Mouse (Mus musculus): ENCODE data around the gene Blmh. TPM values are rescaled to one million over a fixed set of nuclear protein-coding genes. Genes with fewer than 3 reads are reported as not detected.

The Blmh gene
- total and polyA plus RNA-seq, 3 experiments: 167 to 261 (median 212) TPM

DNA sequence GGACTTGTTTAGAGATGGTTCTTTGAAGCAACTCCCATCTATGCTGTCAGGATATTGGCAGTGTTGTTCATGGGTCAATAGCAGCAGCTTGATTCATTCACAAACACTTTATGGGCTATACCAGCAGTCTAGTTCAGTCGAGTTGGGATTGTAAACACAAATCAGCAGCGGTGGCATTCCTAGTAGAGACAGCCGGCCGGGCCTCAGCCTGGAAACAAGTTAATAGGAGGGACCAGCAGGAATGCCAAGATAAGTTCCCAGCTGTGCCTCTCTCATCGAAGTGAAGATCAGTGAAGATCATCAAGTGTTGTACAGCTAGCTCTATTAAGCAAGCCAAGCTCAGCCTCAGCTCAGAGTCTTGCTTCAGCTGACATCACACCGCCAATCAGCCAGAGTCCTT is 28.2 kb upstream of the Blmh start:
- in situ Hi-C loops (cut with MboI; ENCODE audit: low pct_ligation_motif_present, low pct_unique_long_range_greater_than_20kb, low sequenced_read_pairs) (loop anchor here (10.0 kb wide), 1 partner anchor 202 kb away; no protein-coding TSS in a partner anchor), dilution Hi-C loops (cut with MboI; ENCODE audit: extremely low pct_ligation_motif_present, extremely low pct_unique_long_range_greater_than_20kb, low sequenced_read_pairs) (no loop called here)
- no peaks in the 10 kb centered on the region for H3K36me3 ChIP-seq (replicated peaks in 1 of 2; ENCODE audit: control insufficient read depth in 1 of 2, insufficient read depth in 1 of 2, low read length in 1 of 2)
- no peak overlapping the region for H3K4me2 ChIP-seq (ENCODE audit: insufficient read depth, low read depth, poor library complexity, severe bottlenecking)
- H3K27ac ChIP-seq (ENCODE audit: insufficient read depth, low read depth): no peak overlapping the region
- H3K27me3 ChIP-seq (replicated peaks): no peaks in the 10 kb centered on the region
- H3K4me1 ChIP-seq (ENCODE audit: control insufficient read depth in 1 of 2, insufficient read depth in 2 of 2): peaks cover 16 to 50% of the 10 kb centered on the region in 2 experiments
- H3K79me2 ChIP-seq (replicated peaks; ENCODE audit: control insufficient read depth, extremely low read depth, insufficient read depth, poor library complexity, severe bottlenecking): no peaks in the 10 kb centered on the region
- TF ChIP-seq ZNF384 (IDR thresholded peaks at IDR 0.05; ENCODE audit: low read depth, low read length) (no peak), SMC3 (IDR thresholded peaks at IDR 0.05; ENCODE audit: low read depth, low read length) (no peak), MAX (IDR thresholded peaks at IDR 0.05; ENCODE audit: low read length) (no peak), POLR2AphosphoS2 (IDR thresholded peaks at IDR 0.05; ENCODE audit: low read depth, low read length) (no peak), CTCF (conservative IDR thresholded peaks at IDR 0.05 in 1 of 2, IDR thresholded peaks at IDR 0.05 in 1 of 2; ENCODE audit: low read depth in 2 of 2, low read length in 2 of 2) (no peak)
- no peak for DNase-seq (ENCODE audit: extremely low read depth)
- no peaks in the 10 kb centered on the region for H3K9me3 ChIP-seq (replicated peaks; ENCODE audit: low read length)
- H3K9ac ChIP-seq (ENCODE audit: insufficient read depth, low read depth): no peak overlapping the region
- no peak overlapping the region for H3K4me3 ChIP-seq (replicated peaks in 1 of 3; ENCODE audit: low read depth in 2 of 3, low read length in 2 of 3, poor library complexity in 1 of 3)

DNA sequence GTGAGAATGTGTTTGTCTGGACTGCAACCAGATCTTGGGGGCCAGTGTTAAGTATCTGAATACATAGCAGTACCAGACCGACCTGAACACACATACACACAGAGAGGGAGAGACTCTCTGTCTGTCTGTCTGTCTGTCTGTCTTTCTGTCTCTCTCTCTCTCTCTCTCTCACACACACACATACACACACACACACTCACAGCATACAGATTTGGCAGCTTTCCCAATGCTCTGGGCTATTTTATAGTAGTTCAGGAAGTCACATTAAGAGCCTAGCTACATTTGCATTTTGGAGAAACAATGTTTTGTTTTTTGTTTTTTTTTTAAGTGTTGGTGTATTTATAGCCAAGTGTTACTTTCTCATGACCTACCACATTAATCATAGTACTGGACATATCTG is 27.5 kb upstream of the Blmh start:
- Histone ChIP-seq H3K9me3 (replicated peaks; ENCODE audit: low read length) (no peaks in the 10 kb centered on the region), H3K36me3 (replicated peaks in 1 of 2; ENCODE audit: control insufficient read depth in 1 of 2, insufficient read depth in 1 of 2, low read length in 1 of 2) (no peaks in the 10 kb centered on the region), H3K27me3 (replicated peaks) (no peaks in the 10 kb centered on the region), H3K4me1 (ENCODE audit: control insufficient read depth in 1 of 2, insufficient read depth in 2 of 2) (peaks cover 10 to 45% of the 10 kb centered on the region in 2 experiments; a peak in 3 of 4 replicates), H3K27ac (ENCODE audit: insufficient read depth, low read depth) (no peak overlapping the region), H3K9ac (ENCODE audit: insufficient read depth, low read depth) (no peak overlapping the region), H3K4me3 (replicated peaks in 1 of 3; ENCODE audit: low read depth in 2 of 3, low read length in 2 of 3, poor library complexity in 1 of 3) (no peak overlapping the region), H3K79me2 (replicated peaks; ENCODE audit: control insufficient read depth, extremely low read depth, insufficient read depth, poor library complexity, severe bottlenecking) (no peaks in the 10 kb centered on the region), H3K4me2 (ENCODE audit: insufficient read depth, low read depth, poor library complexity, severe bottlenecking) (no peak overlapping the region)
- in situ Hi-C loops (cut with MboI; ENCODE audit: low pct_ligation_motif_present, low pct_unique_long_range_greater_than_20kb, low sequenced_read_pairs): loop anchor here (10.0 kb wide), 1 partner anchor 202 kb away; no protein-coding TSS in a partner anchor
- TF ChIP-seq UBTF (IDR thresholded peaks at IDR 0.05; ENCODE audit: low read depth, low read length) (no peak), USF1 (IDR thresholded peaks at IDR 0.05; ENCODE audit: low read depth, low read length) (no peak), ZMIZ1 (IDR thresholded peaks at IDR 0.05; ENCODE audit: low read depth, low read length) (no peak), E2F4 (IDR thresholded peaks at IDR 0.05; ENCODE audit: insufficient replicate concordance, low read depth, low read length) (no peak), HCFC1 (IDR thresholded peaks at IDR 0.05; ENCODE audit: low read depth, low read length) (no peak), GABPA (IDR thresholded peaks at IDR 0.05; ENCODE audit: insufficient replicate concordance, low read depth, low read length) (no peak), JUN (IDR thresholded peaks at IDR 0.05; ENCODE audit: insufficient read depth, low read depth, low read length) (no peak), MAFK (IDR thresholded peaks at IDR 0.05; ENCODE audit: insufficient replicate concordance, low read length) (no peak), SIN3A (IDR thresholded peaks at IDR 0.05; ENCODE audit: low read length) (no peak)
- dilution Hi-C loops (cut with MboI; ENCODE audit: extremely low pct_ligation_motif_present, extremely low pct_unique_long_range_greater_than_20kb, low sequenced_read_pairs): no loop called here
- no peak for DNase-seq (ENCODE audit: extremely low read depth)

DNA sequence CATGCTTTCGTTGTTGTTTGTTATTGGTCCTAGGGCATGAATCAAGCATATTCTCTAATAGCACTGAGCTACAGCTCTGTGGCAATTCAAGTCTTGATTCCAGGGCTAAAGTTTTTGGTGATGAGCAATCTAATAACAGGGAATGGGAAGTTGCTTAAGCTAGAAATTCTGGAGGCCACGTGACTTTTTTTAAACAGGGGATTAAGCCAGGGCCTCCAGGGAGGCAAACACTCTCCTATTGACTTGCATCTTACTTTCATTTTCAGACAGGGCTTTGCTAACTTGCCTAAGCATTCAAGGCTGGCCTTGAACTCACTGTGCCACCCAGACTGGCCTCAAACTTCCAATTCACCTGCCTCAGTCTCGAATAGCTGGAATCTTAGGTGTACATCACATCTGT is 26.7 kb upstream of the Blmh start:
- Histone ChIP-seq H3K4me1 (ENCODE audit: control insufficient read depth in 1 of 2, insufficient read depth in 2 of 2) (peaks cover 9 to 38% of the 10 kb centered on the region in 2 experiments; a peak in 3 of 4 replicates), H3K27me3 (replicated peaks) (no peaks in the 10 kb centered on the region), H3K9me3 (replicated peaks; ENCODE audit: low read length) (no peaks in the 10 kb centered on the region), H3K79me2 (replicated peaks; ENCODE audit: control insufficient read depth, extremely low read depth, insufficient read depth, poor library complexity, severe bottlenecking) (no peaks in the 10 kb centered on the region), H3K36me3 (replicated peaks in 1 of 2; ENCODE audit: control insufficient read depth in 1 of 2, insufficient read depth in 1 of 2, low read length in 1 of 2) (no peaks in the 10 kb centered on the region), H3K27ac (ENCODE audit: insufficient read depth, low read depth) (no peak overlapping the region), H3K4me2 (ENCODE audit: insufficient read depth, low read depth, poor library complexity, severe bottlenecking) (peak overlapping the region; percentile 58), H3K9ac (ENCODE audit: insufficient read depth, low read depth) (no peak overlapping the region), H3K4me3 (replicated peaks in 1 of 3; ENCODE audit: low read depth in 2 of 3, low read length in 2 of 3, poor library complexity in 1 of 3) (no peak overlapping the region)
- peak; percentile 35 for DNase-seq (ENCODE audit: extremely low read depth)
- dilution Hi-C loops (cut with MboI; ENCODE audit: extremely low pct_ligation_motif_present, extremely low pct_unique_long_range_greater_than_20kb, low sequenced_read_pairs) (no loop called here), in situ Hi-C loops (cut with MboI; ENCODE audit: low pct_ligation_motif_present, low pct_unique_long_range_greater_than_20kb, low sequenced_read_pairs) (loop anchor here (10.0 kb wide), 1 partner anchor 203 kb away; no protein-coding TSS in a partner anchor)
- TF ChIP-seq PAX5 (IDR thresholded peaks at IDR 0.05; ENCODE audit: low read length) (no peak), ZMIZ1 (IDR thresholded peaks at IDR 0.05; ENCODE audit: low read depth, low read length) (no peak), USF2 (conservative IDR thresholded peaks at IDR 0.05; ENCODE audit: low read depth, low read length) (peak; percentile 75), EP300 (IDR thresholded peaks at IDR 0.05; ENCODE audit: low read length) (peak; percentile 60), NRF1 (IDR thresholded peaks at IDR 0.05; ENCODE audit: low read depth, low read length) (no peak), CHD2 (IDR thresholded peaks at IDR 0.05; ENCODE audit: low read length) (no peak), USF1 (IDR thresholded peaks at IDR 0.05; ENCODE audit: low read depth, low read length) (peak; percentile 75), IRF4 (IDR thresholded peaks at IDR 0.05; ENCODE audit: low read depth, low read length) (peak; percentile 72), BHLHE40 (IDR thresholded peaks at IDR 0.05; ENCODE audit: low read depth, low read length) (peak; percentile 82), MAFK (IDR thresholded peaks at IDR 0.05; ENCODE audit: insufficient replicate concordance, low read length) (0 out of 2 replicates have a peak, but pooled peaks have one; percentile 22), MAX (IDR thresholded peaks at IDR 0.05; ENCODE audit: low read length) (peak; percentile 87), MYC (IDR thresholded peaks at IDR 0.05; ENCODE audit: low read depth, low read length) (peak; percentile 54; the same call in 1 of the 2 replicates), JUND (conservative IDR thresholded peaks at IDR 0.05; ENCODE audit: low read depth, low read length) (no peak), MEF2A (IDR thresholded peaks at IDR 0.05; ENCODE audit: borderline replicate concordance, low read depth, low read length) (no peak), KAT2A (IDR thresholded peaks at IDR 0.05; ENCODE audit: insufficient replicate concordance, low read length) (no peak), ETS1 (conservative IDR thresholded peaks at IDR 0.05; ENCODE audit: low read depth, low read length) (peak; percentile 39; the same call in 1 of the 2 replicates)
